Mouse (Mus musculus) WW6 (cell line): ENCODE data around the gene Psenen.

ENCODE experiments used
- DNase-seq: peaks from one replicate; pipeline ENCODE4 v3.0.0-alpha.2; 2013; ENCODE audit warnings: low read depth, low spot score

Gene Psenen

GRCm38 (mm10) chr7:30515003-30515760 lies 48.2 kb downstream of the Psenen start:
- no peak for DNase-seq
